Mouse (Mus musculus) stomach, embryonic 16.5 days (tissue): ENCODE data around the gene Tspan5. TPM values are rescaled to one million over a fixed set of nuclear protein-coding genes. Genes with fewer than 3 reads are reported as not detected.

ENCODE experiments used
- ATAC-seq: fragments of 200-750 bp; cut with Nextera tagmentation; 2 replicates; pipeline ENCODE4 v1.8.0; 2017; ENCODE audit warnings: moderate number of reproducible peaks, moderate TSS enrichment; ENCODE audit not compliant: insufficient read depth, low FRiP score
- H3K27ac ChIP-seq: fragments of 300-500 bp; sonication (generic); 2 replicates; pipeline ENCODE4 v1.5.1; 2014; ENCODE audit warnings: low read length
- H3K27me3 ChIP-seq: fragments of 300-500 bp; sonication (generic); 2 replicates; pipeline ENCODE4 v1.6.1; 2014; ENCODE audit warnings: low read length, control low read depth, mixed read lengths; ENCODE audit not compliant: control insufficient read depth, insufficient read depth
- H3K36me3 ChIP-seq: fragments of 300-500 bp; sonication (generic); 2 replicates; pipeline ENCODE4 v1.6.1; 2014; ENCODE audit warnings: low read length; ENCODE audit not compliant: control insufficient read depth, insufficient read depth
- H3K4me1 ChIP-seq: fragments of 300-500 bp; sonication (generic); 2 replicates; pipeline ENCODE4 v1.6.1; 2014; ENCODE audit warnings: low read length, control low read depth, mixed read lengths; ENCODE audit not compliant: control insufficient read depth, insufficient read depth
- H3K4me2 ChIP-seq: fragments of 300-500 bp; sonication (generic); 2 replicates; pipeline ENCODE4 v1.6.1; 2014; ENCODE audit warnings: low read depth, low read length, mixed read lengths
- H3K4me3 ChIP-seq: fragments of 300-500 bp; sonication (generic); replicated peaks from 2 replicates; pipeline ENCODE4 v1.5.1; 2014; ENCODE audit warnings: mild to moderate bottlenecking, low read length
- H3K9ac ChIP-seq: fragments of 300-500 bp; sonication (generic); 2 replicates; pipeline ENCODE4 v1.6.1; 2014; ENCODE audit warnings: low read length
- H3K9me3 ChIP-seq: fragments of 300-500 bp; sonication (generic); replicated peaks from 2 replicates; pipeline ENCODE4 v1.6.1; 2016; ENCODE audit warnings: low read length, control low read depth; ENCODE audit not compliant: control insufficient read depth
- WGBS: fragments of 180-500 bp; shearing (Covaris S2); extraction: QIAGEN DNeasy Blood & Tissue Kit; methylation state at CpG from one replicate; pipeline ENCODE4 v1.1.7; 2014; 5-methylcytosine and 5-hydroxymethylcytosine counted together
- polyA plus RNA-seq: library from polyadenylated mRNA; unstranded; fragments of >200 nt; fragmentation: Nextera tagmentation; extraction: Ambion mirVana; gene quantifications from 2 replicates; pipeline ENCODE4 v1.2.1, GENCODE M21; 2015

Gene Tspan5
- polyA plus RNA-seq, 1 experiment from 2014 or later, result 31.1 TPM

DNA sequence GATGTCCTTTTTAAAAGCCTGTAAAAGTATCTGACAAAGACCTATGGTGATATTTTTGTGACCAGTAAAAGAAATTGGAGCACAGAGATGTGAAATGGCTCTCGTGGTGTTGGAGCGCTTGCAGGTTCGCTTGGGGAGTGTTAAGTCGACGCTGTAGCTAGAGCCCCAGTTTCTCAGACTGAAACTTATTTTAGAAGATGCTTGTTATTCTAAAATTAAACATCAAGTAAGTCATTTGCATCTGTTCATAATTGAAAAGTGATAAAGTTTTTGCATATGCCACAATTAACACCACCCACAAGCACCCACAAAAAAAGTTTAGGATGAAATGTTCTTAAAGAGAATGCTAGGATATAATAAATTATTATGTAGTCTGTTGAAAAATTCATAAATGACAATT is 6.0 kb downstream of the Tspan5 start:
- Histone ChIP-seq H3K36me3 (no peaks in the 10 kb centered on the region), H3K4me2 (no peak overlapping the region), H3K9me3 (no peaks in the 10 kb centered on the region), H3K27me3 (no peaks in the 10 kb centered on the region), H3K4me1 (peaks cover 10% of the 10 kb centered on the region), H3K4me3 (no peak overlapping the region), H3K9ac (no peak overlapping the region), H3K27ac (no peak overlapping the region)
- 92% methylated on average over 5 of the region's 5 CpGs for WGBS
- ATAC-seq, result no peak

DNA sequence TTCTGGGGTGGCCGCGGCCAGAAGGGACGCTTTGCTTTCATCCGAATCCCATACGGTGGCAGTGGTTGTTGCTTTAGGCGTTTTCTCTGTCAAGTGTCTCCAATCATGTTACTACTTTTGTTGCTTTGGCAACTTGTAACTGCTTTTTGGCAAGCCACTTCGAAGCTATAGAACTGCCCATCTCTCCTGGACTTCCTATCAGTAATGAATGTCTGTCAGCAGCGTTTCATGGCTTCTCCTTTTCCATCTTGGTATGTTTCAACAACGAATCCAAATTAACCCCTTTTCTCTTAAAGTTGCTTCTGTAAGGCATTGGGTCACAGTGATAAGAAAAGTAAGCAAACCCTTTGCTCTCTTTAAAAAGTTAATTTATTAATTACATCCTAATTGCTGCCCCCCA is 7.7 kb downstream of the Tspan5 start:
- H3K9ac ChIP-seq, result no peak overlapping the region
- no peak for ATAC-seq

DNA sequence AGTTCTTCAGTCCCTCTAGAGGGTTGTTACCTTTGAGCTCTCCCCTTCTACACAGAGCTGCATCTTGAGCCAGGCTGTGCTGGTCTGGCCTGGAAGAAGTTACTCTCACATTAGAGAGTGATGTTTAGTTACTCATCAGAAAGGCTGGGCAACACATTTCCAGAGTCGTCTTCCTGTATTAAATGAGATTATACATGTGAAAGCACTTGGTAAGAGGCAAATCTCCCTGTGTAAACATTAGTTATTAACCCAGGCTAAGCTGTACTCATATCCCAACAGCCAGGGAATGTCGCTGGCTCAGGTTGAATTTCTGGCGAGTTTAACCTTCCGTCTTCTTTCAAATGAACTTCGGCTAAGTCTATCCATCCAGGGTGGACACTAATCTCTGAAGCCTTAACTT is 9.3 kb downstream of the Tspan5 start:
- Histone ChIP-seq H3K4me2 (no peak overlapping the region), H3K36me3 (no peaks in the 10 kb centered on the region), H3K27me3 (no peaks in the 10 kb centered on the region), H3K27ac (no peak overlapping the region), H3K9me3 (no peaks in the 10 kb centered on the region), H3K4me3 (no peak overlapping the region), H3K4me1 (peaks cover 17% of the 10 kb centered on the region), H3K9ac (no peak overlapping the region)
- ATAC-seq, result no peak
- WGBS, result 46% methylated on average over 5 of the region's 5 CpGs

More for the DNA sequence above, 7.7 kb downstream of the Tspan5 start:
- H3K4me1 ChIP-seq, result peaks cover 17% of the 10 kb centered on the region
- H3K4me3 ChIP-seq, result no peak overlapping the region
- H3K9me3 ChIP-seq, result no peaks in the 10 kb centered on the region
- H3K4me2 ChIP-seq, result no peak overlapping the region
- H3K36me3 ChIP-seq, result no peaks in the 10 kb centered on the region
- WGBS, result 76% methylated on average over 9 of the region's 9 CpGs
- H3K27ac ChIP-seq, result no peak overlapping the region
- H3K27me3 ChIP-seq, result no peaks in the 10 kb centered on the region

DNA sequence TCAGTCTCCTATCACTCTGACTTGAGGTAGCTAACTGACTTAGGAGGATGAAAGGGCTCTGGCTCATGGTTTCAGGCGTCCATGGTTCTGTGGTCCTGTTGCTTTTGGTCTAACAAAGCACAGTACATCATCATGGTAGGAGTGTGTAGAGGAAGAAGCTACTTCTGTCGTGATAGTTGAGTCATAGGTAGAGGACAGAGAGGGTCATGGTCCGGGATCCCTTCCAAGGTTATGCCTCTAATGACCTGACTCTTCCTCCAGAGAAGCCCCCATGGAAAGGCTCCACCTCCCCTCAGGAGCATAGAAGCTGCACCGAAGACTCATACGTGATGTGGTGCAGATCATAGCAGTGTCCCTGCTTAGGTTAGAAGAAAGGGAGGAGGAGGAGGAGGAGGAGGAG is 10.1 kb downstream of the Tspan5 start:
- no peak for ATAC-seq
- H3K9ac ChIP-seq, result no peak overlapping the region
- H3K27me3 ChIP-seq, result no peaks in the 10 kb centered on the region
- no peaks in the 10 kb centered on the region for H3K9me3 ChIP-seq
- peaks cover 17% of the 10 kb centered on the region for H3K4me1 ChIP-seq
- H3K4me3 ChIP-seq, result no peak overlapping the region
- no peaks in the 10 kb centered on the region for H3K36me3 ChIP-seq
- no peak overlapping the region for H3K4me2 ChIP-seq
- H3K27ac ChIP-seq, result no peak overlapping the region
- 71% methylated on average over 5 of the region's 5 CpGs for WGBS

DNA sequence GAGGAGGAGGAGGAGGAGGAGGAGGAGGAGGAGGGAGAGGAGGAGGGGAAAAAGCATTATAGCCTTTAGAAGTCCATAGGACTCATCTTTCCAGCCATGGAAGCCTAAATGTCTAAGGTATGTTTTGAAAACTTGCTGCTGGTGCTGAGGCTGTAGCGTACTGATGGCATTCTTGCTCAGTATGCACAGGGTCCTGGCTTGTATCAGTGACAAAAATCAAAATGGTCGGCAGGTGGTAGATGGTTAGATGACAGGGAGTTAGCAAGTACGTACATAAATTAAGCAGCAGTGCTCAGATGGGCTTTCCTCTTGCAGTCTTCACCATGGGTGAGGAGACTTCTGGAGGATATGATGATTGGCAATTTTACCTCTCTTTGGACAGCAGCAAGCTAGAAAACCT is 10.8 kb downstream of the Tspan5 start:
- Histone ChIP-seq H3K27ac (no peak overlapping the region), H3K4me1 (peaks cover 17% of the 10 kb centered on the region), H3K9me3 (no peaks in the 10 kb centered on the region), H3K36me3 (no peaks in the 10 kb centered on the region), H3K4me2 (peak overlapping the region; percentile 20; the same call in 1 of the 2 replicates), H3K27me3 (no peaks in the 10 kb centered on the region), H3K9ac (no peak overlapping the region), H3K4me3 (no peak overlapping the region)
- 31% methylated on average over 3 of the region's 3 CpGs for WGBS
- ATAC-seq, result no peak

DNA sequence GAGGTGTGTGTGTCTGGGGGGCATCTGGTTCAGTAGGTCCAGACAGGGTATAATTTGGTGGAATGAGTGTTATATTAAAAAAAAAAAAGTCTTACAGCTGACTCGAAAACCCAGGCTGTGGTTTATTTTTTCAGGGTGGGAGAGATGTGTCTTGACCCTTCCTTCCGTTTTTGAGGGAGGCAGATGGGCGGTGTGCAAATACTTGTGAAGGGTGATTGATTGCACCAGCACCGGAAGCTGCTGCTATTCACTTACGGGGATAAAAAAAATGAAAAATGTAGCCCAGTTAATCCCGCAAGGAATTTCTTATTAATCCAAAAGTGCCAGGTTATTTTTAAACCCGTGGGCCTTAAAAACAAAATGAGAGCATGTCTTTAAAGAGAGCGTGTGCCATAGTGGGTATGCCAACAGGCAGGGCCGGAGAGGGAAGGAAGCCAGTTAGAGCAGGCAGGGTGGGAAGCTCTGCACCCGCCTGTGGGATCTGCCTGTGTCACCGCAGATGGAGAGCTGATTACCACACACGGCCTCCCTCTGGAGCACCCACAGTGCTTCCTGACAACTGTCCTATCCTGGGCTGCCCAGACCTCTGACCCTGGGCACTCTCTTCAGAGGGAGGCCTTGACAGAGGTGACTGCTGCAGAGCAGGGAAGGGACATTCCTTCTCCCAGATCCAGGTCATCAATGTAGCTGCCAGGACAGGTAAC is 11.3 kb downstream of the Tspan5 start:
- Histone ChIP-seq H3K4me2 (peak overlapping the region; percentile 20; the same call in 1 of the 2 replicates), H3K4me3 (no peak overlapping the region), H3K36me3 (no peaks in the 10 kb centered on the region), H3K27ac (peak overlapping the region; percentile 3; the same call in 1 of the 2 replicates), H3K9me3 (no peaks in the 10 kb centered on the region), H3K9ac (peak overlapping the region; percentile 1; the same call in 1 of the 2 replicates), H3K4me1 (peaks cover 17% of the 10 kb centered on the region), H3K27me3 (no peaks in the 10 kb centered on the region)
- WGBS, result 12% methylated on average over 12 of the region's 12 CpGs
- no peak for ATAC-seq

DNA sequence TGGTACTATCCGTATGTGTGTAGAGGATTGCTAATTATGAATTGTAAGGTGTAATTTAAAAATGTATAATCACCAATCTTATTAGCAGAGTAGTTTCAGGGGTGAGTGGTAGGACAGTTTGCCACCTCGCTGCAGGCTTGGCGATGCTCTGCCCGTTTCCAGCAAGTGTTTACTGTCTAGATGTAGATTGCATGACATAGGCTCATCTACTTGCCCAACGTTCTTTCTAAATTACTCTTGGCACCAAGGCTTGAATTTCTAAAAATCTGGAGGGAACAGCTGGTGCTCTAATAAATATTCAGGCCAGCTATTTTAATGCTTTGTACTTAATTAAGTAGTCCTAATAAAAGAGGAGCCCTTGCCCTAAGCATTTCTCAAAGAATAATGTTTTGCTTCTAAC is 12.3 kb downstream of the Tspan5 start:
- no peak overlapping the region for H3K4me2 ChIP-seq
- peaks cover 21% of the 10 kb centered on the region for H3K4me1 ChIP-seq
- ATAC-seq, result no peak
- no peaks in the 10 kb centered on the region for H3K9me3 ChIP-seq
- no peak overlapping the region for H3K27ac ChIP-seq
- H3K27me3 ChIP-seq, result no peaks in the 10 kb centered on the region
- H3K4me3 ChIP-seq, result no peak overlapping the region
- 79% methylated on average over 5 of the region's 5 CpGs for WGBS
- H3K9ac ChIP-seq, result no peak overlapping the region
- no peaks in the 10 kb centered on the region for H3K36me3 ChIP-seq

DNA sequence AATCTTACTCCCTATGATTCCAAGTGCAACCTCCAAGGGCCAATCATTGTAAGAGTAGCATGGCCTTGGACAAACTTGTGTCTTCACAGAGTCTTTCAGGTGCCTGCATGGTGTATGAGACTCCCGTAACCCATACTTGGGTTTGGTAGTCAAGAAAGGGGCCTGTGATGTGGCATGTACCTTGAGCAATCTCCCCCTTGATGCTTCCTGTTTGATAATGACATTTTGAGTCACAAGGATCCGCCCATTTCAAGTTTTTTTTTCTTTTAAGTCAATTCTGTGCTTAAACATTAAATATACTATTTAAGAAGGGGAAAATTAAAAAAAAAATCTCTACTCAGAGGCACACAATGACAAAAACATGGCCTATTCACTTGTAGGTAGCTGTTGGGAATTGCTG is 15.3 kb downstream of the Tspan5 start:
- no peak overlapping the region for H3K4me2 ChIP-seq
- H3K9ac ChIP-seq, result no peak overlapping the region
- H3K9me3 ChIP-seq, result no peaks in the 10 kb centered on the region
- no peaks in the 10 kb centered on the region for H3K36me3 ChIP-seq
- H3K27me3 ChIP-seq, result no peaks in the 10 kb centered on the region
- no peak overlapping the region for H3K4me3 ChIP-seq
- ATAC-seq, result no peak
- peaks cover 22% of the 10 kb centered on the region for H3K4me1 ChIP-seq
- WGBS, result 91% methylated on average over 2 of the region's 2 CpGs
- H3K27ac ChIP-seq, result no peak overlapping the region

DNA sequence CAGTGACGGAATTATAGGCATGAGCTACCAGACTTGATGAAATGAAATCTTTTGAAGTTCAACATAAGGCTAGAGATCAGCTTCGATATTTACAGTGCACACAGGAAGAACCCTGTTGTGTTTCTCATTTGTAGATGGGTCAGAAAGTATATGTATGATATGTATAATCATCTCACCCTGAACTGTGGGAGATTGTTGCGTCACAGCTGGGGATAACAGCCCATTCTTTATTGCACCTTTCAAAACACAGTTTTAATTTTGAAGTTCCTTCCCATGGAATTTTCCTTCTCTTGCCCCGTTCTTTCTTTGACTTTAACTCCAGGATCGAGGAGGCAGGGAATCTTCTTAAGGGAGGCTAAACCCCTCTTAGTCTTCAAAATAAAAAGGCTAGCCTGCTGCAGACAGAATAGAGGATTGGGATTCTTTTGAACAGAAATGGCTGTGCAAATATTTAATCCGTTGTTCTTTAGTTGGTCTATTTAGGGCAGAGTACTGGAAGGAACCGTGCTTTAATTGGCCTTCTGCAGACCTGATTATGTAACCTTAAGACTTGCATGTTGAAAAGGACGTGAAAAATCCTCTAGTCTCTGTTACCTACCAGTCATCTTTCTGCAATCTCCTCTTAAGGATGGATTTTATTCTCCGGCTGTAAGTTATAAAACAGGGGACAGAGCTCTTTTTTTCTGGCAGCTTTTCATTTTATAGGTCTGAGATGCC is 18.1 kb downstream of the Tspan5 start:
- Histone ChIP-seq H3K9ac (no peak overlapping the region), H3K36me3 (no peaks in the 10 kb centered on the region), H3K4me2 (no peak overlapping the region), H3K27ac (peak overlapping the region; percentile 75), H3K27me3 (no peaks in the 10 kb centered on the region), H3K4me3 (no peak overlapping the region), H3K4me1 (peaks cover 12% of the 10 kb centered on the region; the same call in 1 of the 2 replicates), H3K9me3 (no peaks in the 10 kb centered on the region)
- ATAC-seq, result no peak
- WGBS, result 34% methylated on average over 9 of the region's 9 CpGs
